Mouse (Mus musculus) limb, embryonic 10.5 days (tissue): ENCODE measurements around the gene Tnfrsf8. TPM values are rescaled to one million over a fixed set of nuclear protein-coding genes. Genes with fewer than 3 reads are reported as not detected.
"Not testable (repeated sequence)": the region's sequence is repeated elsewhere in the genome, so short reads cannot be mapped to it uniquely, and the experiment has no call there.

Source experiments
- DNase-seq: peaks from one replicate; pipeline ENCODE4 v3.0.0-alpha.2; 2017; ENCODE audit warnings: low spot score
- H3K27ac ChIP-seq: fragments of 300-500 bp; sonication (generic); 2 replicates; pipeline ENCODE4 v1.5.1; 2016; ENCODE audit warnings: mild to moderate bottlenecking
- H3K27me3 ChIP-seq: fragments of 300-500 bp; sonication (generic); 2 replicates; pipeline ENCODE4 v1.6.1; 2016; ENCODE audit warnings: low read depth, mild to moderate bottlenecking; ENCODE audit not compliant: poor library complexity, severe bottlenecking
- H3K36me3 ChIP-seq: fragments of 300-500 bp; sonication (generic); 2 replicates; pipeline ENCODE4 v1.6.1; 2016; ENCODE audit warnings: mild to moderate bottlenecking, moderate library complexity
- H3K4me1 ChIP-seq: fragments of 300-500 bp; sonication (generic); 2 replicates; pipeline ENCODE4 v1.6.1; 2016
- H3K4me3 ChIP-seq: fragments of 300-500 bp; sonication (generic); 2 replicates; pipeline ENCODE4 v1.5.1; 2016; ENCODE audit warnings: mild to moderate bottlenecking, moderate library complexity
- H3K9me3 ChIP-seq: fragments of 300-500 bp; sonication (generic); replicated peaks from 2 replicates; pipeline ENCODE4 v1.6.1; 2016; ENCODE audit warnings: mild to moderate bottlenecking
- WGBS: fragments of 180-500 bp; shearing (Covaris S2); methylation state at CpG from one replicate; pipeline ENCODE4 v1.1.7; 2016; 5-methylcytosine and 5-hydroxymethylcytosine counted together
- polyA plus RNA-seq: library from polyadenylated mRNA; unstranded; fragments of >200 nt; fragmentation: Nextera tagmentation; extraction: Ambion mirVana; gene quantifications from 2 replicates; pipeline ENCODE4 v1.2.1, GENCODE M21; 2016

The Tnfrsf8 gene
- 0.05 TPM in 1 of 2 replicates, not detected in the other for polyA plus RNA-seq

DNA sequence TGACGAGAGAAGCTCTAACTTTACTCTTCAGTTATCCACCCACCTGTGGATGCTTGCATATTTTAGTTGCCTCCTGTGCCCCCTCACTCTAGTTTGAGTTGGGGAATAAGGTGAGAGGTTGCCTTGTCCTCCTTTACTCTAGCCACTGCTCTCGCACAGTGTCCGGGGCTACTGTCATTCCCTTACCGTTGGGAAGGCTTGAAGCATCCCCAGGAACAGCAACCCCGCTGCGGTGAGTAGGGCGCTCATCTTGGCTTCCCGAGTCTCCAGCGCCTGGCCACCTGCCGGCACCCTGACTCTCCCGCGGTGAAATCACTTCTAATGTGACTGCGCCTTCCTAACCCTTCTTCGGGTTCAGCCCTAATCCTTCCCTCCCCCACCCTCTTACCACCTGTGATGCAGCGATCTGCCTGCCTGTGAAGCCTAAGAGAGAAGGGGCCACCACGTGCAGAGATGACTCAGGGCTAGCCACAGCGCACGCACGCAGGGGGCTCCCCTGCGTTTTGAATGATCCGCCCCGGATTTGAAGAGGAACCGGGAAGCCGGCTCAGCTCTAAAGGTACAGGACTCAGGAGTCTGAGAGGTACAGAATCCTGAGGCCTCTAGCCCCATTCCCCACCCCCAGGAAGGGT is at the start of gene Tnfrsf8:
Tnfrsf8 (minus strand) TSS at position 329 of the 632 bp plus-strand sequence.
- 2% methylated on average over 24 of the region's 24 CpGs for WGBS
- Histone ChIP-seq H3K36me3 (no peaks in the 10 kb centered on the region), H3K9me3 (no peaks in the 10 kb centered on the region), H3K4me1 (no peaks in the 10 kb centered on the region), H3K27me3 (peaks cover 30% of the 10 kb centered on the region), H3K4me3 (no peak within 1 kb of the TSS), H3K27ac (no peak within 1 kb of the TSS)
- DNase-seq = no peak

DNA sequence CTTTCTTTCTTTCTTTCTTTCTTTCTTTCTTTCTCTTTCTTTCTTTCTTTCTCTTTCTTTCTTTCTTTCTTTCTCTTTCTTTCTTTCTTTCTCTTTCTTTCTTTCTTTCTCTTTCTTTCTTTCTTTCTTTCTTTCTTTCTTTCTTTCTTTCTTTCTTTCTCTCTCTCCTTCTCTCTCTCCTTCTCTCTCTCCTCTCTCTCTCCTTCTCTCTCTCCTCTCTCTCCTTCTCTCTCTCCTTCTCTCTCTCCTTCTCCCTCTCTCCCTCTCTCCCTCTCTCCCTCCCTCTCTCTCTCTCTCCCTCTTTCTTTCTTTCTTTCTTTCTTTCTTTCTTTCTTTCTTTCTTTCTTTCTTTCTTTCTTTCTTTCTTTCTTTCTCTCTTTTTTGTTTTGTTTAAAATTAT is 46.7 kb upstream of the Tnfrsf8 start:
- not testable (repeated sequence) for H3K4me3 ChIP-seq, H3K4me1 ChIP-seq, H3K36me3 ChIP-seq, H3K9me3 ChIP-seq, DNase-seq, H3K27me3 ChIP-seq, H3K27ac ChIP-seq

DNA sequence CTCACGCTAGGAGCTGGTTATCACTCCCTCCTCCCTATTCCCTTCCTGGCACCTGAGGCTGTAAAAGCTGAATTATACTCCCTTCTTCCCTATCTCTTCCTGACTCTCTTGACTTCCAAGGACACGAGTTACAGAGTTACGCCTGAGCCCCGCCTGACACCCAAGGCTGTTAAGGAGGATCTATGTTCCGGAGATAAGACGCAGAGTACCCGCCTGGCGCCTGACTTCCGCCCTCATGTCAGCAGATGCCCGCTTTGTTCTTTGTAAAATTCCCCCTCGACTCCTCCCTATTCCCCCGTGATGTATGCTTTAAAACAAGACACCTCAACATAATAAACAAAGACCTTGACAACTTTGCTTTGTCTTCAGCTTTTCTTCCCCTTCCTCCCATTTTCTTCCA is 46.1 kb upstream of the Tnfrsf8 start:
- H3K4me3 ChIP-seq = no peak overlapping the region
- 7% methylated on average over 12 of the region's 12 CpGs for WGBS
- H3K27me3 ChIP-seq = no peaks in the 10 kb centered on the region
- no peak for DNase-seq
- H3K9me3 ChIP-seq = no peaks in the 10 kb centered on the region
- H3K27ac ChIP-seq = no peak overlapping the region
- H3K4me1 ChIP-seq = no peaks in the 10 kb centered on the region
- no peaks in the 10 kb centered on the region for H3K36me3 ChIP-seq

DNA sequence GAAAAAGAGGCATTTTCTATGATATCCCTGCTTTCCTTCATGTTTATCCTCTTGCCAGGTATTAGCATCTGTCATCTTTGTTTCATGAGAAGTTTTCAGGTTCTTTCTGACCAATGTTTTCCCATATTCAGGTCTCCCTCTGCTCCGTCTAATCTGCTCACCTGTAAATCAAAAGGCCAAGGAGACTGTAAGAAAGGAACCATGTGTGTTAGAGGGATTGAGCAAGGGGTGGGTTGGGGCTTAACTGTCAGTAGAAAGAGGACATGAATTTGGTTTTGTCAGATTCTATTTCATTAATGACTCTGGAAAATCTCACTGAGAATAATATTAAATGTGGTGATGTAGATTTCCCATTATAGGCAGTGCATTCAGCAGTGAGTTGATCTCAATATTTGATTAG is 45.6 kb upstream of the Tnfrsf8 start:
- H3K9me3 ChIP-seq = no peaks in the 10 kb centered on the region
- H3K4me1 ChIP-seq = no peaks in the 10 kb centered on the region
- 61% methylated on average over 1 of the region's 1 CpGs for WGBS
- H3K36me3 ChIP-seq = no peaks in the 10 kb centered on the region
- DNase-seq = no peak
- no peaks in the 10 kb centered on the region for H3K27me3 ChIP-seq
- H3K27ac ChIP-seq = no peak overlapping the region
- H3K4me3 ChIP-seq = no peak overlapping the region

DNA sequence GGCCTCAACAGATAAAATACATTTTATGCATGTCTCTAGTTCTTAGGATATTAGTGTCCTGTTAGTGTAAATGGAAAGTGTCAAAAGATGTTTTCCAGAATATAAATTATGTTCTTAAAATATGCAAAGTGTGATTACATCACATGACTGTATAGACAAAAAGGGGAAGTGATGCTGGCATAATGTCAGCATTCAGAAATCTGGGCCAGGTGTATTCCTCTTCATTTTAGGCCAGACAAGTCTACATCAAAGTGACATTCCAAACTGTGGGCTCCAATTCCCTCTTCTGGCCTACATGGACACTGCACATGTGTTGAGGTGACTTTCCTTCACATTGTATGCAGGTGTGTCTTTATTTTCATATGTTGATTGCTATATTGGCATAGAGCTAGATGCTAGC is 41.3 kb upstream of the Tnfrsf8 start:
- Histone ChIP-seq H3K27me3 (no peaks in the 10 kb centered on the region), H3K4me3 (no peak overlapping the region), H3K27ac (no peak overlapping the region), H3K36me3 (no peaks in the 10 kb centered on the region), H3K4me1 (no peaks in the 10 kb centered on the region), H3K9me3 (no peaks in the 10 kb centered on the region)
- DNase-seq = no peak

- no peak for DNase-seq
- 47% methylated on average over 2 of the region's 2 CpGs for WGBS
- H3K36me3 ChIP-seq = no peaks in the 10 kb centered on the region
- H3K4me3 ChIP-seq = no peak overlapping the region
- no peaks in the 10 kb centered on the region for H3K9me3 ChIP-seq
- no peak overlapping the region for H3K27ac ChIP-seq
- no peaks in the 10 kb centered on the region for H3K27me3 ChIP-seq
- H3K4me1 ChIP-seq = no peaks in the 10 kb centered on the region
Observed at GRCm38 (mm10) chr4:145353855-145354254, 38.9 kb upstream of the Tnfrsf8 start.

GRCm38 (mm10) chr4:145344948-145345347 is 30.0 kb upstream of the Tnfrsf8 start:
- H3K27ac ChIP-seq = no peak overlapping the region
- DNase-seq = no peak
- no peak overlapping the region for H3K4me3 ChIP-seq
- WGBS = 93% methylated on average over 1 of the region's 1 CpGs
- H3K9me3 ChIP-seq = no peaks in the 10 kb centered on the region
- no peaks in the 10 kb centered on the region for H3K36me3 ChIP-seq
- no peaks in the 10 kb centered on the region for H3K27me3 ChIP-seq
- H3K4me1 ChIP-seq = no peaks in the 10 kb centered on the region

GRCm38 (mm10) chr4:145341879-145342809 is 27.2 kb upstream of the Tnfrsf8 start:
- 88% methylated on average over 6 of the region's 6 CpGs for WGBS
- H3K27me3 ChIP-seq = no peaks in the 10 kb centered on the region
- H3K27ac ChIP-seq = no peak overlapping the region
- H3K36me3 ChIP-seq = no peaks in the 10 kb centered on the region
- H3K4me1 ChIP-seq = no peaks in the 10 kb centered on the region
- peak; percentile 1 for DNase-seq
- no peak overlapping the region for H3K4me3 ChIP-seq
- H3K9me3 ChIP-seq = no peaks in the 10 kb centered on the region

GRCm38 (mm10) chr4:145337906-145338858 is 23.2 kb upstream of the Tnfrsf8 start:
- H3K27ac ChIP-seq = no peak overlapping the region
- no peaks in the 10 kb centered on the region for H3K27me3 ChIP-seq
- no peaks in the 10 kb centered on the region for H3K9me3 ChIP-seq
- H3K36me3 ChIP-seq = no peaks in the 10 kb centered on the region
- H3K4me1 ChIP-seq = no peaks in the 10 kb centered on the region
- 82% methylated on average over 9 of the region's 9 CpGs for WGBS
- H3K4me3 ChIP-seq = no peak overlapping the region
- DNase-seq = no peak

DNA sequence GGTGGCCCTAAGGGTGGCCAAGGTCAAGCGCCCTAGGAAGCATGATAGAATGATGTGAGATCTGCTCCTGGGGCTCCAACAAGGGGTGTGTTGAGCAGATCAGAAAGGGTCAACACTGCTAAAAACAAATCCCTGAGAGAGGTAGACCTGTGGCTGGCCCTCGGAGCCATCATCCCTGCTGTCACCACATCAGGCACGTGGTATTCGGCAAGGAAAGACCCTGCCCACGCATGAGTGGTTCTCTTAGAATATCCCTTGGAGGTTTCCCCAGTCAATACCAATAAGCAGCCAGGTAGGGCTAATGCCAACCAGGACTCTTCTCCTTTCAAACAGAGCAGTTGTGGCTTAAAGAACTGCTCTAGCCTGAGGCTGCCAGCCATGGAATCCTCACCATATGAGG is 21.6 kb upstream of the Tnfrsf8 start:
- Histone ChIP-seq H3K36me3 (no peaks in the 10 kb centered on the region), H3K4me1 (no peaks in the 10 kb centered on the region), H3K27ac (no peak overlapping the region), H3K9me3 (no peaks in the 10 kb centered on the region), H3K4me3 (no peak overlapping the region), H3K27me3 (no peaks in the 10 kb centered on the region)
- DNase-seq = no peak
- WGBS = 89% methylated on average over 5 of the region's 5 CpGs

- Histone ChIP-seq H3K27me3 (no peaks in the 10 kb centered on the region), H3K36me3 (no peaks in the 10 kb centered on the region), H3K9me3 (no peaks in the 10 kb centered on the region), H3K4me1 (no peaks in the 10 kb centered on the region), H3K4me3 (no peak overlapping the region), H3K27ac (no peak overlapping the region)
- no peak for DNase-seq
- WGBS = 78% methylated on average over 1 of the region's 1 CpGs
Observed at GRCm38 (mm10) chr4:145336019-145336418, 21.1 kb upstream of the Tnfrsf8 start.

DNA sequence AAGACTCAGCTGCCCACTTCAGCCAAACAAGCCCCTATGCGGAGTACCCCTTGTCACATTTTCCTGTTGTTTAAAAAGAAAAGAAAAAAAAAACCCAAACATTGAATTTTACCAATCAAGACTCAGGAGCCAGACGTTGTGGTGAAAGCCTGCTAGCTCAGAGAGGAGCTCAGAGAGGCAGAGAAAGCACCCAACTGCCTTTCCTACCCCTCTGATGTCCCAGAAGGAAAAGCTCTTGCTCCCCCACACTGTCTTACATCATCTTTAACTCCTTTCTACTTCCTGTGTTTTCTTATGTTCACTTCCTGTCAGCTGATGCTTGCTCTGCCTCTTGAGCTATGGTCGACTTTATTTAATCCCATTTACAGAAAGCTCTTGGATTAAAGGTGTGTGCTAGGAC is 8.7 kb upstream of the Tnfrsf8 start:
- Histone ChIP-seq H3K27me3 (no peaks in the 10 kb centered on the region), H3K9me3 (no peaks in the 10 kb centered on the region), H3K4me1 (no peaks in the 10 kb centered on the region)

More for the DNA sequence above, 8.7 kb upstream of the Tnfrsf8 start:
- Histone ChIP-seq H3K4me3 (no peak overlapping the region), H3K27ac (no peak overlapping the region), H3K36me3 (no peaks in the 10 kb centered on the region)
- no peak for DNase-seq
- WGBS = 67% methylated on average over 3 of the region's 3 CpGs
